Mouse (Mus musculus) lung, adult 2 months (tissue): ENCODE results near the gene Psmd9.
A peak's percentile ranks its signal among the peaks of the same experiment; 100 is the strongest.

ENCODE experiments used
- CTCF ChIP-seq: fragments of 200-500 bp; IDR thresholded peaks from 2 replicates; pipeline ENCODE4 v1.5.1; 2011; ENCODE audit warnings: mild to moderate bottlenecking, low read length, control low read depth; ENCODE audit not compliant: insufficient read depth
- POLR2A ChIP-seq: fragments of 200-500 bp; IDR thresholded peaks from 2 replicates; pipeline ENCODE4 v1.6.1; 2011; ENCODE audit warnings: low read depth, mild to moderate bottlenecking, control low read depth, low read length, borderline replicate concordance; ENCODE audit errors: extremely low read depth

DNA sequence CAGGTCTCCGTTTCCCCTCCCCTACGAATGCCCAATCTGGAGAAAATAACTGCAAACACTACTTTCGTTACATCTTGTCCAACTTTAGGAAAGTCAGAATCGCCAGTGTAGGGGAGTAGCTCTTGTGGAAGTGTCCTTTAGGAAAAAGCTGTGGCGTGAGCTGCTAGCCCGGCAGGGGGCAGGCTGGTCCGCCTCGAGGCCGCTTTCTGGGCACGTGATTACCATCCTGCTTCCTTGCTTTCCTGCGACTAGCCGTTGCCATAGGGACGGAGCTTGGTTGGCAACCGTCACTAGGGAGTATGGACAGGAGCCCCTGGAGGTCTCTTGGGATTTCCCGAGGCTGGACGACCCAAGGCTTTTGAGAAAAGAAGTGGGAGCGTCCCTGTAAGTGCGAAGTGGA, 82.6 kb downstream of the Psmd9 start, which contains the start of gene Wdr66:
- peak; percentile 68 for TF ChIP-seq CTCF
- no peak for TF ChIP-seq POLR2A
